Mouse (Mus musculus): ENCODE results near the gene Olfr906. TPM values are rescaled to one million over a fixed set of nuclear protein-coding genes. Genes with fewer than 3 reads are reported as not detected.

Gene Olfr906
- polyA plus RNA-seq, 1 experiment from 2014 or later = not detected

Other genes starting within 250 kb of the Olfr906 start
- not detected in 2 replicates for gene Olfr143, start 234.3 kb upstream of the Olfr906 start, polyA plus RNA-seq (2015; fragmentation: Nextera tagmentation; extraction: Ambion mirVana)
- not detected in 2 replicates for gene Olfr895, start 219.2 kb upstream of the Olfr906 start, polyA plus RNA-seq (2015; fragmentation: Nextera tagmentation; extraction: Ambion mirVana)
- gene Olfr896-ps1, start 196.0 kb upstream of the Olfr906 start, polyA plus RNA-seq (2015; fragmentation: Nextera tagmentation; extraction: Ambion mirVana) = not detected in 2 replicates
- not detected in 2 replicates for gene Olfr25, start 158.0 kb upstream of the Olfr906 start, polyA plus RNA-seq (2015; fragmentation: Nextera tagmentation; extraction: Ambion mirVana)
- gene Olfr898, start 138.7 kb upstream of the Olfr906 start, polyA plus RNA-seq (2015; fragmentation: Nextera tagmentation; extraction: Ambion mirVana) = not detected in 2 replicates
- gene Olfr250, start 120.2 kb upstream of the Olfr906 start, polyA plus RNA-seq (2015; fragmentation: Nextera tagmentation; extraction: Ambion mirVana) = not detected in 2 replicates
- gene Olfr251, start 110.0 kb upstream of the Olfr906 start, polyA plus RNA-seq (2015; fragmentation: Nextera tagmentation; extraction: Ambion mirVana) = not detected in 2 replicates
- gene Olfr147, start 85.4 kb upstream of the Olfr906 start, polyA plus RNA-seq (2015; fragmentation: Nextera tagmentation; extraction: Ambion mirVana) = not detected in 2 replicates
- gene Olfr901, start 57.6 kb upstream of the Olfr906 start, polyA plus RNA-seq (2015; fragmentation: Nextera tagmentation; extraction: Ambion mirVana) = not detected in 2 replicates
- gene Olfr902, start 39.4 kb upstream of the Olfr906 start, polyA plus RNA-seq (2015; fragmentation: Nextera tagmentation; extraction: Ambion mirVana) = not detected in 2 replicates
- not detected in 2 replicates for gene Olfr904, start 23.9 kb upstream of the Olfr906 start, polyA plus RNA-seq (2015; fragmentation: Nextera tagmentation; extraction: Ambion mirVana)
- gene Olfr905, start 16.0 kb upstream of the Olfr906 start, polyA plus RNA-seq (2015; fragmentation: Nextera tagmentation; extraction: Ambion mirVana) = not detected in 2 replicates
- gene Olfr907, start 8.7 kb downstream of the Olfr906 start, polyA plus RNA-seq (2015; fragmentation: Nextera tagmentation; extraction: Ambion mirVana) = not detected in 2 replicates
- gene Olfr911-ps1, start 34.5 kb downstream of the Olfr906 start, polyA plus RNA-seq (2015; fragmentation: Nextera tagmentation; extraction: Ambion mirVana) = not detected in 2 replicates
- gene Olfr910, start 50.8 kb downstream of the Olfr906 start, polyA plus RNA-seq (2015; fragmentation: Nextera tagmentation; extraction: Ambion mirVana) = not detected in 2 replicates
- not detected in 2 replicates for gene Olfr912, start 93.1 kb downstream of the Olfr906 start, polyA plus RNA-seq (2015; fragmentation: Nextera tagmentation; extraction: Ambion mirVana)
- not detected in 2 replicates for gene Olfr913, start 105.7 kb downstream of the Olfr906 start, polyA plus RNA-seq (2015; fragmentation: Nextera tagmentation; extraction: Ambion mirVana)
- not detected in 2 replicates for gene Olfr914, start 118.0 kb downstream of the Olfr906 start, polyA plus RNA-seq (2015; fragmentation: Nextera tagmentation; extraction: Ambion mirVana)
- gene Olfr916, start 172.8 kb downstream of the Olfr906 start, polyA plus RNA-seq (2015; fragmentation: Nextera tagmentation; extraction: Ambion mirVana) = not detected in 2 replicates
- not detected in 2 replicates for gene Olfr917, start 178.8 kb downstream of the Olfr906 start, polyA plus RNA-seq (2015; fragmentation: Nextera tagmentation; extraction: Ambion mirVana)
- gene Olfr918, start 187.5 kb downstream of the Olfr906 start, polyA plus RNA-seq (2015; fragmentation: Nextera tagmentation; extraction: Ambion mirVana) = not detected in 2 replicates
- gene Olfr919, start 216.6 kb downstream of the Olfr906 start, polyA plus RNA-seq (2015; fragmentation: Nextera tagmentation; extraction: Ambion mirVana) = not detected in 2 replicates
- gene Vwa5a, start 231.2 kb downstream of the Olfr906 start, polyA plus RNA-seq (2015; fragmentation: Nextera tagmentation; extraction: Ambion mirVana) = 21.3 and 26.2 TPM in 2 replicates